Mouse (Mus musculus): ENCODE data around the gene Tgm2. TPM values are rescaled to one million over a fixed set of nuclear protein-coding genes. Genes with fewer than 3 reads are reported as not detected.
A peak's percentile ranks its signal among the peaks of the same experiment; 100 is the strongest.

Tgm2 gene
- polyA plus RNA-seq, 1 experiment from 2014 or later = 19.9 TPM

GRCm38 (mm10) chr2:158180797-158181196 lies 34.6 kb upstream of the Tgm2 start:
- H3K27ac ChIP-seq (replicated peaks; ENCODE audit: low read depth, low read length) = no peak overlapping the region
- no peaks in the 10 kb centered on the region for H3K9me3 ChIP-seq (ENCODE audit: control insufficient read depth, low read length)
- H3K4me2 ChIP-seq (ENCODE audit: low read depth, low read length) = no peak overlapping the region
- H3K4me1 ChIP-seq (ENCODE audit: control insufficient read depth, insufficient read depth, low read length) = peaks cover 7% of the 10 kb centered on the region; the same call in 1 of the 2 replicates
- no peak overlapping the region for H3K4me3 ChIP-seq (ENCODE audit: low read depth, low read length)
- H3K9ac ChIP-seq (ENCODE audit: low read depth, low read length) = no peak overlapping the region
- WGBS = 40% methylated on average over 9 of the region's 9 CpGs
- no peaks in the 10 kb centered on the region for H3K36me3 ChIP-seq (ENCODE audit: control insufficient read depth, insufficient read depth, low read length)
- no peaks in the 10 kb centered on the region for H3K27me3 ChIP-seq (replicated peaks; ENCODE audit: control insufficient read depth, insufficient read depth, low read length)
- DNase-seq (ENCODE audit: low spot score) (no peak), ATAC-seq (ENCODE audit: low read depth) (no peak)

- peak overlapping the region; percentile 46 for H3K9ac ChIP-seq (ENCODE audit: low read depth, low read length)
- WGBS = 26% methylated on average over 17 of the region's 18 CpGs
- no peaks in the 10 kb centered on the region for H3K36me3 ChIP-seq (ENCODE audit: control insufficient read depth, insufficient read depth, low read length)
- peaks cover 7% of the 10 kb centered on the region; the same call in 1 of the 2 replicates for H3K4me1 ChIP-seq (ENCODE audit: control insufficient read depth, insufficient read depth, low read length)
- H3K9me3 ChIP-seq (ENCODE audit: control insufficient read depth, low read length) = no peaks in the 10 kb centered on the region
- H3K27ac ChIP-seq (replicated peaks; ENCODE audit: low read depth, low read length) = no peak overlapping the region; the same call in 1 of the 2 replicates
- peak overlapping the region; percentile 59 for H3K4me2 ChIP-seq (ENCODE audit: low read depth, low read length)
- ATAC-seq (ENCODE audit: low read depth) (peak; percentile 42; the same call in 1 of the 2 replicates), DNase-seq (ENCODE audit: low spot score) (peak; percentile 64)
- peak overlapping the region; percentile 35 for H3K4me3 ChIP-seq (ENCODE audit: low read depth, low read length)
- H3K27me3 ChIP-seq (replicated peaks; ENCODE audit: control insufficient read depth, insufficient read depth, low read length) = no peaks in the 10 kb centered on the region
Measured at GRCm38 (mm10) chr2:158179370-158180111, 33.3 kb upstream of the Tgm2 start.

DNA sequence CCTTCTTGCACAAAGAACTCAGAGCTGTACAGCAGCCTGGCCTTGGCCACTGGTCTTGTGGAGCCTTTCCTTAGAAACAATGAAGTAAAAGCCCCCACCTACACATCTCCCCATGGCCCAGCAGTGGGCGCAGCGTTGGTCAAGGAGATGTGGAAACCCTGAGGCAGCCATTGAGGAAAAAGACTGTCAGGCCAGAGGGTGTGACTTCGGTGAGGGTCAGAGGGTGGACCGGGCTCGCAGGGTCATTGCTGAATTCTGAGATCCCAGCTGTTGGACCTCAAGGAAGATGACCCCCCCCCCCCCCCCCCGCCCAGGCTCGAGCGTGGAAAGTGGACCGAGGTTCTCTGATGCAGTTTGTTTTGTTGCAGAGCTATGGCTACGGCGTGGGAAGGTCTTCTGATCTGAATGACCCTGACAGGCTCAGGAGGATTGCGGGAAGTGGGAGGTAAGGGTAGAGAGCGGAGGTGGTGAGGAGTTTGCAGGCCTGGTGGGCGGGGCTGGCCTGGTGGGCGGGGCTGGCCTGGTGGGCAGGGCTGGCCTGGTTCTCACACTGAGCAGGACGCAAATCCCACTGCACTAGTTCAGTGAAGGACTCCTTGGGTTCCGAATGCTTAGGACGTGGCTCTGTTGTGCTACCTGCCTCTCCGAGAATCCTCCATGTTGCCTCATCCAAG lies 32.6 kb upstream of the Tgm2 start:
- peak; percentile 95 for ATAC-seq (ENCODE audit: low read depth)
- Histone ChIP-seq H3K9me3 (ENCODE audit: control insufficient read depth, low read length) (no peaks in the 10 kb centered on the region), H3K9ac (ENCODE audit: low read depth, low read length) (peak overlapping the region; percentile 46), H3K4me2 (ENCODE audit: low read depth, low read length) (peak overlapping the region; percentile 59), H3K36me3 (ENCODE audit: control insufficient read depth, insufficient read depth, low read length) (no peaks in the 10 kb centered on the region), H3K27ac (replicated peaks; ENCODE audit: low read depth, low read length) (no peak overlapping the region; the same call in 1 of the 2 replicates), H3K4me1 (ENCODE audit: control insufficient read depth, insufficient read depth, low read length) (peaks cover 7% of the 10 kb centered on the region; the same call in 1 of the 2 replicates), H3K4me3 (ENCODE audit: low read depth, low read length) (peak overlapping the region; percentile 35), H3K27me3 (replicated peaks; ENCODE audit: control insufficient read depth, insufficient read depth, low read length) (no peaks in the 10 kb centered on the region)
- WGBS = 15% methylated on average over 11 of the region's 19 CpGs
- DNase-seq (ENCODE audit: low spot score) = peak; percentile 80

DNA sequence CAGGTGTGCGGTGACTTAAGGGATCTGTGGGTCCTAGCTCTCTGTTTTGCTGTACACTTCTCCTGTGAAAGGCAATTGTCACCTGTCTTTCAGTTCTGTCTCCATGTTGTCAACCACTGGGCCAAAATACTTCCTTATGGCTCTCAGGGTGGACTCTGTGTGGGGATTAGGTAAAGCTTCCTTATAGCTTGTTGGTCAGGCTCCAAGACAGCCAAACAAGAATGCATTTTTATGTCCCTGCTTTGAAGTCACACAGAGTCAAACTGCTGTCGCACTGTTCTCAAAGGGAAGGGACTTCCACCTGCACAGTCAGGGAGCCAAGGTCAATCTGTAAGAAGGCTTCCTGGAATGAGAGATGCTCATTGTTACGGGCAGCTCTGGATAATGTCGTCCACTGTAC lies 31.9 kb upstream of the Tgm2 start:
- Histone ChIP-seq H3K36me3 (ENCODE audit: control insufficient read depth, insufficient read depth, low read length) (no peaks in the 10 kb centered on the region), H3K27me3 (replicated peaks; ENCODE audit: control insufficient read depth, insufficient read depth, low read length) (no peaks in the 10 kb centered on the region), H3K27ac (replicated peaks; ENCODE audit: low read depth, low read length) (no peak overlapping the region), H3K9me3 (ENCODE audit: control insufficient read depth, low read length) (no peaks in the 10 kb centered on the region), H3K4me3 (ENCODE audit: low read depth, low read length) (no peak overlapping the region), H3K4me1 (ENCODE audit: control insufficient read depth, insufficient read depth, low read length) (peaks cover 7% of the 10 kb centered on the region; the same call in 1 of the 2 replicates), H3K9ac (ENCODE audit: low read depth, low read length) (no peak overlapping the region), H3K4me2 (ENCODE audit: low read depth, low read length) (no peak overlapping the region)
- DNase-seq (ENCODE audit: low spot score) (no peak), ATAC-seq (ENCODE audit: low read depth) (no peak)
- WGBS = 74% methylated on average over 4 of the region's 4 CpGs

GRCm38 (mm10) chr2:158177574-158177973 lies 31.3 kb upstream of the Tgm2 start:
- H3K9me3 ChIP-seq (ENCODE audit: control insufficient read depth, low read length) = no peaks in the 10 kb centered on the region
- H3K36me3 ChIP-seq (ENCODE audit: control insufficient read depth, insufficient read depth, low read length) = no peaks in the 10 kb centered on the region
- H3K27me3 ChIP-seq (replicated peaks; ENCODE audit: control insufficient read depth, insufficient read depth, low read length) = no peaks in the 10 kb centered on the region
- peaks cover 7% of the 10 kb centered on the region; the same call in 1 of the 2 replicates for H3K4me1 ChIP-seq (ENCODE audit: control insufficient read depth, insufficient read depth, low read length)
- ATAC-seq (ENCODE audit: low read depth) (no peak), DNase-seq (ENCODE audit: low spot score) (no peak)
- no peak overlapping the region for H3K4me2 ChIP-seq (ENCODE audit: low read depth, low read length)
- H3K4me3 ChIP-seq (ENCODE audit: low read depth, low read length) = no peak overlapping the region
- no peak overlapping the region for H3K27ac ChIP-seq (replicated peaks; ENCODE audit: low read depth, low read length)
- WGBS = 73% methylated on average over 3 of the region's 3 CpGs
- no peak overlapping the region for H3K9ac ChIP-seq (ENCODE audit: low read depth, low read length)

- H3K4me2 ChIP-seq (ENCODE audit: low read depth, low read length) = no peak overlapping the region
- no peak overlapping the region for H3K27ac ChIP-seq (replicated peaks; ENCODE audit: low read depth, low read length)
- H3K27me3 ChIP-seq (replicated peaks; ENCODE audit: control insufficient read depth, insufficient read depth, low read length) = no peaks in the 10 kb centered on the region
- no peak overlapping the region for H3K9ac ChIP-seq (ENCODE audit: low read depth, low read length)
- H3K9me3 ChIP-seq (ENCODE audit: control insufficient read depth, low read length) = no peaks in the 10 kb centered on the region
- H3K36me3 ChIP-seq (ENCODE audit: control insufficient read depth, insufficient read depth, low read length) = no peaks in the 10 kb centered on the region
- H3K4me1 ChIP-seq (ENCODE audit: control insufficient read depth, insufficient read depth, low read length) = peaks cover 7% of the 10 kb centered on the region; the same call in 1 of the 2 replicates
- no peak overlapping the region for H3K4me3 ChIP-seq (ENCODE audit: low read depth, low read length)
- ATAC-seq (ENCODE audit: low read depth) = no peak
- 87% methylated on average over 9 of the region's 9 CpGs for WGBS
- DNase-seq (ENCODE audit: low spot score) = no peak
Measured at GRCm38 (mm10) chr2:158176763-158177162, 30.5 kb upstream of the Tgm2 start.

GRCm38 (mm10) chr2:158175433-158175832 lies 29.2 kb upstream of the Tgm2 start:
- Histone ChIP-seq H3K4me3 (ENCODE audit: low read depth, low read length) (no peak overlapping the region), H3K36me3 (ENCODE audit: control insufficient read depth, insufficient read depth, low read length) (no peaks in the 10 kb centered on the region), H3K4me1 (ENCODE audit: control insufficient read depth, insufficient read depth, low read length) (peaks cover 7% of the 10 kb centered on the region; the same call in 1 of the 2 replicates), H3K27ac (replicated peaks; ENCODE audit: low read depth, low read length) (no peak overlapping the region), H3K9me3 (ENCODE audit: control insufficient read depth, low read length) (no peaks in the 10 kb centered on the region), H3K27me3 (replicated peaks; ENCODE audit: control insufficient read depth, insufficient read depth, low read length) (no peaks in the 10 kb centered on the region), H3K9ac (ENCODE audit: low read depth, low read length) (no peak overlapping the region), H3K4me2 (ENCODE audit: low read depth, low read length) (no peak overlapping the region)
- no peak for ATAC-seq (ENCODE audit: low read depth)
- WGBS = 77% methylated on average over 3 of the region's 3 CpGs
- no peak for DNase-seq (ENCODE audit: low spot score)

- H3K27ac ChIP-seq (replicated peaks; ENCODE audit: low read depth, low read length) = no peak overlapping the region
- no peak overlapping the region for H3K4me3 ChIP-seq (ENCODE audit: low read depth, low read length)
- no peak overlapping the region for H3K4me2 ChIP-seq (ENCODE audit: low read depth, low read length)
- DNase-seq (ENCODE audit: low spot score) (no peak), ATAC-seq (ENCODE audit: low read depth) (no peak)
- H3K4me1 ChIP-seq (ENCODE audit: control insufficient read depth, insufficient read depth, low read length) = peaks cover 7% of the 10 kb centered on the region; the same call in 1 of the 2 replicates
- no peak overlapping the region for H3K9ac ChIP-seq (ENCODE audit: low read depth, low read length)
- no peaks in the 10 kb centered on the region for H3K36me3 ChIP-seq (ENCODE audit: control insufficient read depth, insufficient read depth, low read length)
- H3K27me3 ChIP-seq (replicated peaks; ENCODE audit: control insufficient read depth, insufficient read depth, low read length) = no peaks in the 10 kb centered on the region
- WGBS = 84% methylated on average over 15 of the region's 15 CpGs
- no peaks in the 10 kb centered on the region for H3K9me3 ChIP-seq (ENCODE audit: control insufficient read depth, low read length)
Measured at GRCm38 (mm10) chr2:158174958-158175357, 28.7 kb upstream of the Tgm2 start.

All from embryonic facial prominence, embryonic 14.5 days (tissue).